Mouse (Mus musculus) megakaryocyte-erythroid progenitor cell, adult 5-6 weeks (primary cell): Measurements from ENCODE around the gene Tex37. TPM values are rescaled to one million over a fixed set of nuclear protein-coding genes. Genes with fewer than 3 reads are reported as not detected.

Source experiments
- ATAC-seq: replicated peaks from 2 replicates; pipeline ENCODE4 v1.8.0; 2016; ENCODE audit warnings: mild to moderate bottlenecking, inconsistent platforms; ENCODE audit not compliant: severe bottlenecking, poor library complexity, low FRiP score, low TSS enrichment
- total RNA-seq, 2 experiments: library from RNA; stranded (forward) in 1 of 2; stranded (reverse) in 1 of 2; fragments of 200-1000, 215-1000 nt in 1 of 2; fragments of >200 nt in 1 of 2; fragmentation: Nextera tagmentation in 1 of 2; gene quantifications; 2 replicates each; pipeline ENCODE4 v1.2.3; 2014 to 2017

Gene Tex37
- total RNA-seq (2014; fragmentation: Nextera tagmentation) (not detected in 2 replicates), total RNA-seq (2017) (not detected in 2 replicates)

DNA sequence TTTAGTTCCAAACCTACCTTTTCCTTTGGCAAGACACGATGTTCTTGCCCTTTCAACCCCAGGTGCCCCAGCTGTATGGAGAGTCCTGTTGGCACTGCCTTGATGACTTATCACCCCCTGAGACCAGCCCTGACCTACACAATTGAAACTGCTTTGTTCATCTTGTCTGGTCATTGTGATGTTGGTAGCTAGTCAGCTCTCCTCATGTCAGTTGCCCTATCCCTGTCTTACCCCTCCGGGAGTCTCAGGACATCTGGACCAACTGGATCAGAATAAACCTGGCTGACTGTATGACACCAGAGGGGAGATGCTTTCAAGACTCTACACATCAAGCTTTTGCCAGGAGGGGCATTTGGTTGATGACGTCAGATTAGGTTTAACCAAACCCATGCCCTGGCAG, at the start of gene Tex37:
Gene Tex37, minus strand, starts transcription at position 101 of the 400 bp plus-strand sequence.
- no peak for ATAC-seq

DNA sequence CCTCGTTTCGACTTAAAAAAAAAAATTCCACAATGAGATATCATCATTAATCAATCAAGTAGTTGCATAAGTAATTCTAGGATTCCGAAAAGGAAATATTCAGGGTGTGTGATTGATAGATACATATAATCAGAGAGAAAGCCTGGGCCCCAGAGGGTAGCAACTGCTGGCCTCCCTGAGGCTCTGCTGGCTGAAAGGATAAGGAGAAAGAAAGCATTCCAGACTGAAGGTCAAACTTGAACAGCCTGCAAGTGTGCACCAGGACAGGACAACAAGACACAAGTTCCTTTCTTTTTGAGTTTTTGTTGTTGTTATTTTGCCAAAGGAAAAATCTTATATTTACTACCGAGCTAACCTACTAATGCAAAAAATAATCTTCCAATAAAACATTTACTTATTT, 49.6 kb upstream of the Tex37 start:
- ATAC-seq: no peak

- no peak for ATAC-seq
Observed at GRCm38 (mm10) chr6:70967422-70967821, 48.7 kb upstream of the Tex37 start.

DNA sequence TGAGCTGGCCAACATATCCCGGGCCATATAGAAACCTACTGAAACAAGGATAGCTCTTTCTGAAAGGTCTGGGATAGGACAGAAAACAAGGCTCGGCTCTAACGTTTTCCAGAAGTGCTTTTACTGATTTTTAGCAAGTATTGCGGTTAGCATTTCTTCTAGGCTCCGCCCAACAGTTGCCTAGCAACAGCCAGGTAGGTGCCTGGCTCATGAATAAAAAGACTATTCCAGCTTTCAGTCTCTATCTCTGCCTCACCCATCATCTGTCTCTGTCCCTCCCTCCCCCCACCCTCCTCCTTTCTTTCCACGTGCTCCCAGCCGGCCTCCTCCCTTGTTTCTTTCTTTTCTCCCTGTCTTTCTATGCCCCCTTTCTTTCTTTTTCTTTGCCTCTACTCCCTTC, 47.0 kb upstream of the Tex37 start:
- no peak for ATAC-seq

DNA sequence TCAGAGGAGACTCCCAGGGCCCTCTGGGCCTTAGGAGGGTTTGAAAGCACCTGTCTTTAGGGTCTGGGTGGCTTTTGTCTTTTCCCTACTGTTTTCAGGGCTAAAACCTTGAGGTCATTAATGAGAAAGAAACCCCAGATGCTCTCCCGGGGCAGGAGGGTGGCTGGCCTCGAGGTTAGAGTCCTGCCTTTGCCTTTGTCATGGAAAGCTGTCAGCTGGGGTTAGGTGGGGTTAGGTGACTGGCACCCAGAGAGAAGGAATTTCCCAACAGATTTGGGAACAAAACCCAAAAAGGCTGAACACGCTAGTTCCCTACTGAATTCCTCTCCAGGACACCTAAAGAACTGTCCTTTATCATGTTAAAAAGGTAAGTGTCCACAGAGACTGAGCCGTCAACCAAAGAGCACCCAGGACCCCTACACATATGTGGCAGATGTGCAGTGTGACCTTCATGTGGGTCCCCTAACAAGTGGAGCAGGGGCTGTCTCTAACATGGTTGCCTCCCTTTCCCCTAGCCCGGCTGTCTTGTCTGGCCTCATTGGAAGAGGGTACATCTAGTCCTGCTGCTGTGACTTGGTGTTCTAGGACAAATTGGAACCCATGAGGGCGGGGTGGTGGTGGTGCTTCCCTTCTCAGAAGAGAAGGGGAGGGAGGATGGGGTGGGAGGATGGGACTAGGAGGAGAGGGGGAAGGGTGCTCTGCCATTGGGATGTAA, 45.5 kb upstream of the Tex37 start:
- ATAC-seq: no peak

GRCm38 (mm10) chr6:70957341-70957940, 38.7 kb upstream of the Tex37 start:
- ATAC-seq: no peak

- no peak for ATAC-seq
Observed at GRCm38 (mm10) chr6:70956936-70957335, 38.2 kb upstream of the Tex37 start.

DNA sequence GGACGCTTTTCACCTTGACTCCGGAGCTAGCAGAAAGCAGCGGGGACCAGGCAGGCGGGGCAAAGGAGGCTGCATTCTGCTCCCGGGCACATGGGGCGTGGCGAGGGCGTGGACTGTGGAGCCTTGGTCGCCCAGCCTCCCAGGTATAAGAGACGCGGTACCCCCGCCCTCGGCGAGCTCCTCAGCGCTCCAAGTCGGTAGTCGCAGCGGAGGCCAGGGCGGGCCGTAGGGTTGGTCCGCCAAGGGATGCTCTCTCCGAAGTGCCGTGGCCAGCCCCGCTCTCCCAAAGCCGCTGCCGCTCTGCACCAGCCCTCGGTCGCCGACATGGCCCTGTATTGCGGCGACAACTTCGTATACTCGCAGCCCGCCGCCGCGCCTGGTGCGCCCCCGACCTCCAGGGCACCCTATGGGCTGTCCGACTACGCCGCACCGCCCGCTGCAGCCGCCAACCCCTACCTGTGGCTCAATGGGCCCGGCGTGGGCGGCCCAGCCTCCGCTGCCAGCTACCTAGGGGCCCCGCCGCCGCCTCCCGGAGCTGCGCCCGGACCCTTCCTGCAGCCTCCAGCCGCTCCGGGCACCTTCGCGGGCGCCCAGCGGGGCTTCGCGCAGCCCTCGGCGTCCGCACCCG, 37.7 kb upstream of the Tex37 start, which contains the start of gene Foxi3:
Gene Foxi3, plus strand, starts transcription at position 247 of the 628 bp plus-strand sequence.
- peak; percentile 62 for ATAC-seq

DNA sequence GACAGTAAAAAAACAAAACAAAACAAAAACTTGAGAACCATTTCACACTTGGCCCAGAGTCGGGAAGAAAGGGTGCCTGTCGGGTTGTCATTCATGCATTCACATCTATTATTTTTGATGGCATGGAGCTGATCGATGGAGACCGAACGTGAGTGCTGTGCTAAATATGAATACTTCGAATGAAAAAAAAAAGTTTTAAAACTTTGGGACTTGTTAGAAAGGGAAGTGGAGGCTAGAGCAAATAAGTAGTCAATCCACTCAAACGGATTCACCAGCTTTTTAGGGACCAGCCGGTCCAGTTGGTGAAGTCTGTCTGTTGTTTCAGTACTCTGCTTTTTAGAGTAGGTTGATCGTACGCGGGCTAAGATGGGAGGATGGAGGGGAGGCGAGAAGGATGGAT, 37.1 kb upstream of the Tex37 start:
- ATAC-seq: no peak

DNA sequence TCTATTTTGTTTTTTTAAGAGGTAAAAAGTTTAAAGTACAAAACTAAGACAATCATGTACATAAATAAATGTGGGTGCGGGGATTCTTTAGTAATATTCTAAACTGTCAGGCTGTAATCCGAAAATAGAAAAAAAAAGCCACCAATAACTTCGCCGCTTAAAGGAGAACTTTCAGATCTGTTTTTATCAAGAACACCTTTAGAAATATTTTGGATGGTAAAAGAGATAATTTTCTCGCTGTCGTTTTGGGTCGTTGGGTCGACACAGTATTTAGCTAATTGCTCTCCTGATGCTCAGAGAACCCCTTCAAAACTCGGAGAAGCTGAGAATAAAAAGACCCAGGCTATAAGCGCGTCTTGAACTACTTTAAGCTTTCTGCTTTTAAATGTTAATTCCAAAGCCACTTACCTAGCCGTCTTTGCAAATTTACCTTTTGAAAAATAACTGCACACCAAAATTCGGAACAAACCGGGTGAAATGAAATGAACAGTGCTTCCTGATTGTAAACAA, 36.6 kb upstream of the Tex37 start:
- no peak for ATAC-seq

DNA sequence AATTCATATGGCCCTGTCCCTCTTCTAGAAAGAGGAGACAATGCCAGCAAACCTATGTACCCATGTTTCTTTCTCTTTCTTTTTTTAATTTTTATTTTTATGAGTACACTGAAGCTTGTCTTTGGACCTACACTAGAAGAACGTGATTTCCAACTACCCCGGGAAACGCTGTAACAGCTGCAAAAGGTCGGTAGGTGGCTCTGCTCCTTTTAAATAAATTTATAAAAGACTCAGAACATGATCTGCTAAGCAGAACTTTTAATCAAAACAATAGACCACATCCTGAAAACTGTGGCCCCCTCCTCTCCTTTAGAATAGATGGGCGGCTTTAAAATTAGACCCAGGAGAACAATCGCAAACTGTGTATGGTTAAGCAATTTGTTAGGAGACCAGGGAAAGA, 35.3 kb upstream of the Tex37 start:
- no peak for ATAC-seq

GRCm38 (mm10) chr6:70953274-70953673, 34.5 kb upstream of the Tex37 start:
- no peak for ATAC-seq

DNA sequence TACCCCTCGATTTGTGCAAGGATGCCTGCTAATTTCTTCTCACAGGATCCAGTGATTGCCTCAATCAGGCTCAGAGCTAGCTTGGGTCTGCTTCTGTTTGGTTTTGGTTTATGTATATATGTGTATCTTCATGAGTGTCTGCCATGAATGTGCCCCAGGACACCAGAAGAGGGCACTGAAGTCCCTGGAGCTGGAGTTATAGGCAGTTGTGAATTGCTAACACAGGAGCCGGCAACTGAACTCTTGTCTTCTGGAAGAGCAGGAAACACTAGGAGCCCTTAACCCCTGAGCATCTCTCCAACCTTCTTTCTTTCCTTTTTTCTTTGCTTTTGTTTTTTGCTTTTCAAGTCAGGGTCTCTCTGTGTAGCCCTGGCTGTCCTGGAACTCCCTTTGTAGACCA, 13.1 kb upstream of the Tex37 start:
- ATAC-seq: no peak

DNA sequence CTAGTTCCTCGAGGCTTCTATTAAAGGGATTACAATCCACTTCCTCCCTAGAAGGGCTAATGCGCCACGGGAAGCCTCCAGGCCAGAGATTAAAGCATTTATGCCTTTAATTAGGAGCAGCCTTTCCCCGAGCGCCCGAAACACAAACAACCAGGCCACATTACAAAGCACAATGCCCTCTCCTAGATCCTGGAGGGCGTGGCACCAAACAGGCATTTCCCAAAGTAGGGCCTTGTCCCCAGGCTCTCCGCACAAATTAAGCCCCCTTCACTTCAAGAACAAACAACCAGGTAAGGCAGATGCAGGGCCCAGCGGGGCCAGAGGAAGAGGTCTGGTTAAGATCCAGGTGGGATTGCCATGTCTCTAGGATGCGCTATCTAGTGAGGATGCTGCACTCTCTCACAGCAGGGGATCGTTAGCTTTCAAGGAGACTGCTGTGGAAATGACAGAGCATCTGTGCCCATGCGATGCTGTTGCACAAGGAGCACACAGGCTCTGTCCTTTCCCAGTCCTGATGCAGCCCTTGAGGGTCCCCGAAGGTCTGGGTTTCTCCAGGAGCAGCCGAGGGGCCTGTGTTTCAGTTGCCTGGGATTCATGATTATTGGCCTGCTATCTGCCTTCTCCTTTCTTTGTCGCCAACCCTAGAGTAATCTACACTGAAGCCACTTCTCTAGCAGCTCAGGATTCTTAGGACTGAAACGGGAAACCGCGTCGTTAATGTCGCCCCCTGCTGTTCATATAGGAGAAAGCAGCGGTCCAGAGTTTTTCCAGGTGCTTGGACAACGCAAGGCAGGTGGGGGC, 2.7 kb upstream of the Tex37 start:
- ATAC-seq: peak; percentile 66

- ATAC-seq: no peak
Observed at GRCm38 (mm10) chr6:70912396-70912765, 6.3 kb downstream of the Tex37 start.

- ATAC-seq: 0 out of 2 replicates have a peak, but pooled peaks have one; percentile 42
Observed at GRCm38 (mm10) chr6:70911668-70912395, 6.9 kb downstream of the Tex37 start.

GRCm38 (mm10) chr6:70910285-70910684, 8.4 kb downstream of the Tex37 start:
- ATAC-seq: no peak

DNA sequence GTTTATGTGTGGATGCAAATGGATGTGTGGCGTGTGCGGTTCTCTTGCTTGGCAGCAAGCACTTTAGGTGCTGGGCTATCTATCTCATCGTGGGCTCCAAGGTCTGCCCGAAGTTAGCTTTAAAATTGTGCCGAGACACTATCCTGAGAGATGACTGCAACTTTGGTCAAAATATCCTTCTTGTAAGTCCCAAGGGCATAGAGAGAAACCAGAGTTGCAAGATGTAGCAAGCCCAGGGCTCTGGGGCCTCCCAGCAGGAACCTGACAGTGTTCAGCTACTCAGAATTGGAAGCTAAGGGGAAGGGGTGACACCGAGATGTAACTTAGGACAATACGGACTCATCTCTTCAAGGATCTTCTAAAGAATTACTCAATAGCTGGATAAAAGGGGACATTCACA, 9.2 kb downstream of the Tex37 start:
- ATAC-seq: no peak

DNA sequence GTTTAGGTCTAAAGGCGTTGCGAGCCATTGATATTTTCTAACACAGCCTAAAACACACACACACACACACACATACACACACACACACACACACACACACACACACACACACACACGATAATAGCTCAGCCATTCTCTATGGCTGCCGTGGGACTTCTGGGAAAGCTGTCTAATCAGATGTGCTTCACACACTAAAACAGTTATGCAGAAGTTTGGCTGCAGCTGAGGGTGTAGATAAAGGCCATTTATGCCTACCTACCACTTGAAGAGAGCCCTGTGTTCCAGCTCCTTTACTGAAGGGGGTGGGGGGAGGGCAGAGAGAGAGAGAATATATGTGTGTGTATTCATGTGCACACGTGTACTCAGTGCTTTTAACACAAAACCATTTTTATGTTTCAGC, 15.0 kb downstream of the Tex37 start:
- ATAC-seq: peak; percentile 83
